Mouse (Mus musculus) brain, embryonic 14.5 days (tissue): ENCODE data around the gene Msantd1.

ENCODE experiments used
- CTCF ChIP-seq: fragments of 200-500 bp; IDR thresholded peaks from 2 replicates; pipeline ENCODE4 v1.5.1; 2012; ENCODE audit warnings: inconsistent platforms, mild to moderate bottlenecking, moderate library complexity, borderline replicate concordance; ENCODE audit not compliant: insufficient read depth, insufficient read length; ENCODE audit errors: extremely low read depth
- POLR2A ChIP-seq: fragments of 200-500 bp; IDR thresholded peaks from 2 replicates; pipeline ENCODE4 v1.6.1; 2012; ENCODE audit warnings: mild to moderate bottlenecking, inconsistent platforms, borderline replicate concordance; ENCODE audit not compliant: poor library complexity, insufficient read depth, insufficient read length, severe bottlenecking; ENCODE audit errors: extremely low read depth

- TF ChIP-seq CTCF (no peak), POLR2A (no peak)
Observed at GRCm38 (mm10) chr5:34907230-34907629, 582 bp upstream of the Msantd1 start.
